Mouse (Mus musculus) heart, adult 18-20 months (tissue): Measurements from ENCODE around the gene Mob4. TPM values are rescaled to one million over a fixed set of nuclear protein-coding genes. Genes with fewer than 3 reads are reported as not detected.

ENCODE experiments used
- DNase-seq, 2 experiments: peaks; one replicate each; pipeline ENCODE4 v3.0.0; 2021 to 2022; ENCODE audit warnings: mixed read lengths in 1 of 2
- total RNA-seq, 2 experiments: library from RNA; stranded (reverse); gene quantifications; 2 replicates each; pipeline ENCODE4 v1.2.3; 2021

Gene Mob4
- total RNA-seq, 2 experiments from 2014 or later = 29.4 to 33.9 TPM

DNA sequence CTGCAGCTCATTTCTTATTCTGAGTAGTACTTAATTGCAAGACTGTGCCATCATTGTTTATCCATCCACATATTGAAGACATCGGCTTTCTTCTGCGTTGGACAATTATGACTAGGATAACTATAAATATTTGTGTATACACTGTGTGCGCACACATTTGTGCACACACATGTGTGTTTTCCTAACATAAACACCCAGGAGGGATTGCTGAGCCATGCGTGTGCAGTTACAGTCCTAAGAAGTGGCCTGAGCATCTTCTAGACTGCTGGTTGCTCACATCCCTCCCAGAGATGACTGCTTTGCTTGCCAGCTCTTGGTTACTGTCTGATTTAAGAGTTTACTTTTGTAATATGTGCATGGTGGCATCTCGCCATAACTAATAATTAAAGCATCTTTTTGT lies 51.4 kb downstream of the Mob4 start:
- DNase-seq = no peak

GRCm38 (mm10) chr1:55185718-55186117 lies 54.7 kb downstream of the Mob4 start:
- no peak for DNase-seq

DNA sequence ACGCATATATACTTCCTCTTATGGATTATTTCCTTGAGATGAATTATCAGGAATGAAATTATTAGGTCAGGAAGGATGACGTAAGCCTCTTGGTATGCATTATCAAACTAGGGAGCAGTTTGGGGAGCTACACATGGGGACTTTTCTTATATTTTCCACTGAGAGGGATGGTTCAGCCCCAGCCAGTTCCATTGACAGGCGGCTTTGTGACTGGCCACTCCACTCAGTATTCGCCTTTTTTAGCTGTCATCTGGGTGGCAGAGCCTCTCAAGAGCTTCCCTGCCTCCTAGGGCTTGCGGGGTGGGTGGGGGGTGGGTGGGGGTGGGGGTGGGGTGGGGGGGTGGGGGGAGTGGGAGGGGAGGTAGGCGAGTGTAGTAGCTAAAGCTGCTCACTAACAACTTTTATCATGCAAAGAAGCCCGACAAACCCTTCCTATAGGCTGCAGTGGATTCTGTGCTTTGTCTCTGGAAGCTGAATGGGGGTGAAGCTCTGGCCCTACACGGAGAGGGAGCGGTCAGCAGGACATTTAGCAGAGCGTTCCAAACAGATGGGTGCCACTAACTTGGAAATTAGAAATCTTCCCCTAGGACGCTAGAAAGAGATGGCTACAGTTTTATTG lies 55.7 kb downstream of the Mob4 start:
- DNase-seq = no peak

- DNase-seq = no peak
Observed at GRCm38 (mm10) chr1:55192015-55192414, 61.0 kb downstream of the Mob4 start.

DNA sequence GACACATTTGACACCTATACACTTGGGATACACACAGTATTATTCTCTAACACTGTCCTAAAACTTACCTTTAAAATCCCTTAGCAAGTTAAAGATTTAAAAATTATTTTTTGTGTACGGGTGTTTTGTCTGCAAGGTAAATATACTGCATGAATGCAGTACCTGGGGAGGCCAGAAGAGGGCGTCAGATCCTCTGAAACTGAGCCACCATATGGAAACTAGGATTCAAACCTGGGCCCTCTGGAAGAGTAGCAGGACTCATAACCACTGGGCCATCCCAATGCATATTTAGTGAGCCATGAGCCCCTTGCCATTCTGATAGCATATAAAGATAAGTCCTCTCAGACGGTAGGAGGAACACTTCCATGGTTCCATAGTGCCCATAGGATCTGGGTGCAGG lies 61.8 kb downstream of the Mob4 start:
- DNase-seq = peak in 1 of 2 experiments; percentile 50

GRCm38 (mm10) chr1:55193316-55193715 lies 62.3 kb downstream of the Mob4 start:
- peak; percentile 57 to 61 for DNase-seq

DNA sequence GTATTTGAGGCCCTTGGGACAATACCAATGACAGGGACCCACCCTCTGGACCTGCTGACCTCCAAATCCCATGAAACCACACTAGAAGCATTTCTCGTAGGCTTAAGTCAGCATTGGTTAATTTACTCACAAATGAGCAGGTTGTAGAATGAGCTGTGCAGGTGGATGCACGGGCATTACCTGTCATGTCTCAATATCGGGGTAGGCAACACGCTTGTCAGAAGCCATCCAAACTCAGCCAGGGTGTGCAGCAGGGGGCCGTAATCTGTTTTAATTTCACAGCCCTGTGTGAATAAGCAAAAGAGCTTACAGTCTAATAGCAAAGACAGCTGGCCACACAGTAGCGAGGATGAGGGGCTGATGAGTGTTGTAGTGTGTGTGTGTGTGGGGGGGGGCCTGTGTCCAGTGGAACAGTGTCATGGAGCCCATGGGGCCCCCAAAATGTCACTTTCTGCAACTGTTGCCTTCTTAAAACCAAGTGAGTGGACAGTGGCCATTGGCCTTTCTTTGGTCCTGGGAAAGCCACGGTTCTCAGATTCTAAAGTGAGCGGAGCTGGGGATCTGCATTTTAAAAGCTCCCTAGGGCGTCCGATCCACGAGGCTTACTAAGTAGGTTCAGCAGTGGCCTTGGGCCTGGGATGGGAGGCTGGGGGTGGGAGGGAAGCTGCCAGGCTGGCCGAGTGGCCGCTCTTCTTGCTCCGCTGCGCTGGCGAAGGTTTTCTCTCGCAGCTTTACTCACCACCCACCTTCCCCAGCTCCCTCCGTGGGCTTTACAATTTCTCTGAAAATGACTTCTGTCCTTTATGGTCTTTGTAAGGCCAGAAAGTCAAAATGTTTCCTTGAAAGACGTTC lies 63.3 kb downstream of the Mob4 start:
- no peak for DNase-seq

- no peak for DNase-seq
Observed at GRCm38 (mm10) chr1:55195021-55195420, 64.0 kb downstream of the Mob4 start.

DNA sequence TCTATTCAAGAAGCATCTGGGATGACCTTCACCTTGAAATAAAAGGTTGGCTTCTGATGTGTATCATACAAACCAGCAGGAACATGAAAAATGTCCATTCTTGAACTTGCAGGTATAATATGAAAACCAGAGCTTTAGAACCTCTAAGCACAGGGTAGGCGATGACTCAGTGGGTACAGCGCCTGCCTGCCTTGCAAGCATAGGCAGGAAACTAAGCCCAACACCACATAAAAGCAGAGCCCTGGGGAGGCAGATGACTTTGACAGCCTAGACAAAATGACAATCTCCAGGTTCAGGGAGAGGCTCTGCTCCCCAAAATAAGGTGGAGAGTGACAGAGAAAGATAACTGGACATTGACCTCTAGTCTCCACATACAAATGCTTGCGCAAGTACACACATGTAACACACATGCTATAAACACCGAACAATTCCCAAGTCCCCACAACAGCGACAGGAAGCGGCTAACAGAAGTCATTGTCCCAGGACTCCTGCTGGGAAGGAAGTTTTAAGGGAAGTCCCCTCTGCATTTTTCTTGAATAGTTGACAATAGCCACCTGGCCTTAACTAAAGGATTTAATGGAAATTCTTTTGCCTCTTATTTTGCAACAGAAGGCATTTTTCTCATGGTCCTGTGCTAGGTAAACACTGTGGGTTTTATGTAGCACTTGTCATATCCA lies 65.4 kb downstream of the Mob4 start:
- no peak for DNase-seq

DNA sequence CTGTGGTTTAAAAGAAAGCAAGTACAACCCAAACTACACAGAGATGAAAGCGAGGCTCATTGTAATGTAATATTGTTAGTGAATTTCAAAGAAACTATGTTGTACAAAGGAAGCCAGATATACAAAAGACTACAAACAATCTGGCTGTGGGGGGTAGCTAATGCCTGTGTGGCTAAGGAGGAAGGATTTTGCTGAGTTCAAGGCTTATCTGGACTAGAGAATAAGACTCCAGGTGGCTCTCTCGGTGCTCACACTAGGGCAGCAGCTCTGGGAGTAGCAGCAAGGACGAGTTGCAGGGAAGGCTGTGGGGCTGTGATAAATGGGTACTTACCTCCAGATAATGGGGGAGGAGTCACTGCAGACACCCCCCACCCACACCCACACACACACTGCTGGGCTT lies 67.7 kb downstream of the Mob4 start:
- DNase-seq = no peak

- peak; percentile 75 to 80 for DNase-seq
Observed at GRCm38 (mm10) chr1:55201850-55202752, 71.1 kb downstream of the Mob4 start.

Other genes with a start within 250 kb of the Mob4 start
- gene Ankrd44, start 204.8 kb upstream of the Mob4 start, total RNA-seq = 10 to 100 TPM in 1 of 2 experiments, 1 to 10 TPM in 1; 7.5 to 15.7 TPM
- gene Sf3b1, start 103.8 kb upstream of the Mob4 start, total RNA-seq = 10 to 100 TPM; 66.1 to 77.2 TPM
- 10 to 100 TPM; 33.3 to 33.7 TPM for gene Coq10b, start 78.5 kb upstream of the Mob4 start, total RNA-seq
- gene Hspe1, start 43.1 kb upstream of the Mob4 start, total RNA-seq = 100 to 1,000 TPM; 183 to 186 TPM
- 100 to 1,000 TPM; 420 TPM for gene Hspd1, start 43.0 kb upstream of the Mob4 start, total RNA-seq
- gene Rftn2, start 95.6 kb downstream of the Mob4 start, total RNA-seq = 10 to 100 TPM; 10.8 to 11.0 TPM
- 1 to 10 TPM; 5.1 to 5.7 TPM for gene Mars2, start 105.9 kb downstream of the Mob4 start, total RNA-seq
- gene Boll, start 232.2 kb downstream of the Mob4 start, total RNA-seq = not detected